Mouse (Mus musculus) retina, adult 2 months (tissue): ENCODE data around the gene Pla2g4e.

Experiments used
- DNase-seq: peaks from one replicate; pipeline ENCODE4 v3.0.0-alpha.2; 2012; ENCODE audit warnings: low read depth, low spot score

Pla2g4e gene

GRCm38 (mm10) chr2:120124096-120124495, 121.0 kb downstream of the Pla2g4e start:
- no peak for DNase-seq

GRCm38 (mm10) chr2:120122983-120123382, 122.2 kb downstream of the Pla2g4e start:
- DNase-seq: no peak

- DNase-seq: no peak
These were observed 127.8 kb downstream of the Pla2g4e start for GRCm38 (mm10) chr2:120117346-120117745.
